Mouse (Mus musculus) MEL (cell line): ENCODE data around the gene Timm17a.

ENCODE experiments used
- CTCF ChIP-seq, 3 experiments: IDR thresholded peaks in 2 of 3; conservative IDR thresholded peaks in 1 of 3; 2 replicates each; pipeline ENCODE4 v1.5.1; 2011 to 2012; ENCODE audit warnings: low read length in 3 of 3, low read depth in 2 of 3, mild to moderate bottlenecking in 2 of 3, improper control_type of control experiment in 1 of 3, inconsistent platforms in 1 of 3, mixed read lengths in 1 of 3, moderate library complexity in 1 of 3; ENCODE audit not compliant: control insufficient read depth in 1 of 3, insufficient read depth in 1 of 3, poor library complexity in 1 of 3, severe bottlenecking in 1 of 3
- GABPA ChIP-seq: IDR thresholded peaks from 2 replicates; pipeline ENCODE4 v1.6.1; 2012; ENCODE audit warnings: low read depth, mild to moderate bottlenecking, inconsistent platforms, low read length, improper control_type of control experiment, moderate library complexity
- MAZ ChIP-seq: IDR thresholded peaks from 2 replicates; pipeline ENCODE4 v1.6.1; 2012; ENCODE audit warnings: low read depth, mild to moderate bottlenecking, inconsistent platforms, low read length, improper control_type of control experiment
- POLR2AphosphoS2 ChIP-seq: IDR thresholded peaks from 2 replicates; pipeline ENCODE4 v1.6.1; 2011; ENCODE audit warnings: low read length, improper control_type of control experiment
- ZKSCAN1 ChIP-seq: IDR thresholded peaks from 2 replicates; pipeline ENCODE4 v1.6.1; 2012; ENCODE audit warnings: low read depth, mild to moderate bottlenecking, inconsistent platforms, low read length, improper control_type of control experiment, moderate library complexity
- ZNF384 ChIP-seq: IDR thresholded peaks from 2 replicates; pipeline ENCODE4 v1.6.1; 2012; ENCODE audit warnings: low read depth, mild to moderate bottlenecking, inconsistent platforms, low read length, improper control_type of control experiment

GRCm38 (mm10) chr1:135260931-135261330 is 52.6 kb downstream of the Timm17a start:
- TF ChIP-seq CTCF (IDR thresholded peaks at IDR 0.05 in 2 of 3, conservative IDR thresholded peaks at IDR 0.05 in 1 of 3; ENCODE audit: control insufficient read depth in 1 of 3, insufficient read depth in 1 of 3, low read depth in 2 of 3, low read length in 3 of 3, poor library complexity in 1 of 3, severe bottlenecking in 1 of 3): no peak
- no peak for TF ChIP-seq ZNF384
- no peak for TF ChIP-seq MAZ
- no peak for TF ChIP-seq ZKSCAN1
- TF ChIP-seq POLR2AphosphoS2: no peak
- no peak for TF ChIP-seq GABPA
